Mouse (Mus musculus) forebrain, embryonic 14.5 days (tissue): Measurements from ENCODE around the gene Hrct1. TPM values are rescaled to one million over a fixed set of nuclear protein-coding genes. Genes with fewer than 3 reads are reported as not detected.
A peak's percentile ranks its signal among the peaks of the same experiment; 100 is the strongest.

Source experiments
- ATAC-seq: fragments of 200-750 bp; cut with Nextera tagmentation; 2 replicates; pipeline ENCODE4 v1.8.0; 2017; ENCODE audit warnings: mild to moderate bottlenecking, moderate library complexity
- DNase-seq: peaks from one replicate; pipeline ENCODE4 v3.0.0-alpha.2; 2015; ENCODE audit warnings: low spot score
- H3K27ac ChIP-seq: fragments of 300-500 bp; sonication (generic); 2 replicates; pipeline ENCODE4 v1.5.1; 2014; ENCODE audit warnings: low read depth, mild to moderate bottlenecking, control low read depth, low read length, moderate library complexity
- H3K27me3 ChIP-seq: fragments of 300-500 bp; sonication (generic); replicated peaks from 2 replicates; pipeline ENCODE4 v1.6.1; 2014; ENCODE audit warnings: low read length, control low read depth, mixed read lengths; ENCODE audit not compliant: control insufficient read depth, insufficient read depth
- H3K36me3 ChIP-seq: fragments of 300-500 bp; sonication (generic); 2 replicates; pipeline ENCODE4 v1.6.1; 2014; ENCODE audit warnings: low read length, control low read depth; ENCODE audit not compliant: control insufficient read depth, insufficient read depth
- H3K4me1 ChIP-seq: fragments of 300-500 bp; sonication (generic); 2 replicates; pipeline ENCODE4 v1.6.1; 2014; ENCODE audit warnings: antibody characterized with exemption, low read length, control low read depth; ENCODE audit not compliant: control insufficient read depth, insufficient read depth
- H3K4me2 ChIP-seq: fragments of 300-500 bp; sonication (generic); 2 replicates; pipeline ENCODE4 v1.6.1; 2014; ENCODE audit warnings: mild to moderate bottlenecking, control low read depth, low read length
- H3K4me3 ChIP-seq: fragments of 300-500 bp; sonication (generic); 2 replicates; pipeline ENCODE4 v1.5.1; 2014; ENCODE audit warnings: low read depth, low read length, control low read depth
- H3K9ac ChIP-seq: fragments of 300-500 bp; sonication (generic); 2 replicates; pipeline ENCODE4 v1.6.1; 2014; ENCODE audit warnings: mild to moderate bottlenecking, low read length, control low read depth, moderate library complexity
- H3K9me3 ChIP-seq: fragments of 300-500 bp; sonication (generic); replicated peaks from 2 replicates; pipeline ENCODE4 v1.6.1; 2016; ENCODE audit warnings: low read length, control low read depth, mixed read lengths; ENCODE audit not compliant: control insufficient read depth
- WGBS: fragments of 180-500 bp; shearing (Covaris S2); extraction: QIAGEN DNeasy Blood & Tissue Kit; methylation state at CpG from one replicate; pipeline ENCODE4 v1.1.7; 2014; 5-methylcytosine and 5-hydroxymethylcytosine counted together
- polyA plus RNA-seq: library from polyadenylated mRNA; unstranded; fragments of >200 nt; fragmentation: Nextera tagmentation; extraction: Ambion mirVana; gene quantifications from 2 replicates; pipeline ENCODE4 v1.2.1, GENCODE M21; 2014

Hrct1 gene
- polyA plus RNA-seq, 1 experiment from 2014 or later: 0.36 TPM

GRCm38 (mm10) chr4:43733186-43733585 is 6.2 kb downstream of the Hrct1 start:
- Histone ChIP-seq H3K27me3 (no peaks in the 10 kb centered on the region), H3K9me3 (no peaks in the 10 kb centered on the region), H3K9ac (no peak overlapping the region), H3K4me1 (no peaks in the 10 kb centered on the region), H3K4me3 (no peak overlapping the region), H3K27ac (no peak overlapping the region), H3K4me2 (no peak overlapping the region), H3K36me3 (no peaks in the 10 kb centered on the region)
- DNase-seq: no peak
- ATAC-seq: no peak
- WGBS: 87% methylated on average over 5 of the region's 5 CpGs

- Histone ChIP-seq H3K4me3 (no peak overlapping the region), H3K4me2 (no peak overlapping the region)
- 62% methylated on average over 6 of the region's 6 CpGs for WGBS
These were observed 10.2 kb downstream of the Hrct1 start for GRCm38 (mm10) chr4:43737144-43737543.

GRCm38 (mm10) chr4:43738989-43739674 is 12.1 kb downstream of the Hrct1 start:
- Histone ChIP-seq H3K9ac (no peak overlapping the region), H3K27ac (no peak overlapping the region), H3K27me3 (no peaks in the 10 kb centered on the region), H3K4me2 (no peak overlapping the region), H3K36me3 (no peaks in the 10 kb centered on the region), H3K4me1 (no peaks in the 10 kb centered on the region), H3K4me3 (no peak overlapping the region), H3K9me3 (no peaks in the 10 kb centered on the region)
- DNase-seq: no peak
- no peak for ATAC-seq
- 77% methylated on average over 8 of the region's 8 CpGs for WGBS

More at GRCm38 (mm10) chr4:43737144-43737543, 10.2 kb downstream of the Hrct1 start:
- Histone ChIP-seq H3K4me1 (no peaks in the 10 kb centered on the region), H3K9ac (no peak overlapping the region), H3K9me3 (no peaks in the 10 kb centered on the region), H3K27ac (no peak overlapping the region), H3K36me3 (no peaks in the 10 kb centered on the region), H3K27me3 (no peaks in the 10 kb centered on the region)
- ATAC-seq (no peak), DNase-seq (no peak)

- no peak overlapping the region for H3K9ac ChIP-seq
- H3K36me3 ChIP-seq: no peaks in the 10 kb centered on the region
- no peak for ATAC-seq
- no peak overlapping the region for H3K27ac ChIP-seq
- no peak for DNase-seq
- H3K4me3 ChIP-seq: no peak overlapping the region
- no peaks in the 10 kb centered on the region for H3K9me3 ChIP-seq
- H3K4me1 ChIP-seq: no peaks in the 10 kb centered on the region
- H3K4me2 ChIP-seq: no peak overlapping the region
- H3K27me3 ChIP-seq: no peaks in the 10 kb centered on the region
- 75% methylated on average over 5 of the region's 5 CpGs for WGBS
These were observed 14.5 kb downstream of the Hrct1 start for GRCm38 (mm10) chr4:43741526-43741925.

- H3K9ac ChIP-seq: no peak overlapping the region
- DNase-seq: no peak
- H3K27me3 ChIP-seq: no peaks in the 10 kb centered on the region
- H3K9me3 ChIP-seq: no peaks in the 10 kb centered on the region
- WGBS: 28% methylated on average over 4 of the region's 4 CpGs
- no peaks in the 10 kb centered on the region for H3K4me1 ChIP-seq
- H3K4me2 ChIP-seq: no peak overlapping the region
- no peak for ATAC-seq
- H3K36me3 ChIP-seq: no peaks in the 10 kb centered on the region
- H3K4me3 ChIP-seq: no peak overlapping the region
- no peak overlapping the region for H3K27ac ChIP-seq
These were observed 15.6 kb downstream of the Hrct1 start for GRCm38 (mm10) chr4:43742637-43743036.

GRCm38 (mm10) chr4:43743099-43743498 is 16.1 kb downstream of the Hrct1 start:
- 88% methylated on average over 1 of the region's 1 CpGs for WGBS
- no peak overlapping the region for H3K9ac ChIP-seq
- no peaks in the 10 kb centered on the region for H3K4me1 ChIP-seq
- DNase-seq: no peak
- ATAC-seq: no peak
- no peak overlapping the region for H3K4me3 ChIP-seq
- no peak overlapping the region for H3K27ac ChIP-seq
- no peaks in the 10 kb centered on the region for H3K36me3 ChIP-seq
- no peaks in the 10 kb centered on the region for H3K27me3 ChIP-seq
- no peak overlapping the region for H3K4me2 ChIP-seq
- no peaks in the 10 kb centered on the region for H3K9me3 ChIP-seq

- ATAC-seq (peak; percentile 48; the same call in 1 of the 2 replicates), DNase-seq (peak; percentile 82)
- Histone ChIP-seq H3K9ac (no peak overlapping the region), H3K4me2 (no peak overlapping the region), H3K27ac (no peak overlapping the region), H3K27me3 (no peaks in the 10 kb centered on the region), H3K4me1 (no peaks in the 10 kb centered on the region), H3K4me3 (no peak overlapping the region), H3K36me3 (no peaks in the 10 kb centered on the region), H3K9me3 (no peaks in the 10 kb centered on the region)
- WGBS: 15% methylated on average over 6 of the region's 6 CpGs
These were observed 18.2 kb downstream of the Hrct1 start for GRCm38 (mm10) chr4:43745187-43745586.

GRCm38 (mm10) chr4:43757213-43757612 is 30.2 kb downstream of the Hrct1 start:
- Histone ChIP-seq H3K9ac (no peak overlapping the region), H3K4me3 (no peak overlapping the region), H3K9me3 (no peaks in the 10 kb centered on the region), H3K36me3 (no peaks in the 10 kb centered on the region), H3K4me2 (no peak overlapping the region), H3K27me3 (no peaks in the 10 kb centered on the region), H3K27ac (no peak overlapping the region), H3K4me1 (no peaks in the 10 kb centered on the region)
- no peak for ATAC-seq
- DNase-seq: no peak
- 82% methylated on average over 6 of the region's 6 CpGs for WGBS

- ATAC-seq (no peak), DNase-seq (peak; percentile 11)
- no peaks in the 10 kb centered on the region for H3K36me3 ChIP-seq
- no peaks in the 10 kb centered on the region for H3K4me1 ChIP-seq
- no peaks in the 10 kb centered on the region for H3K27me3 ChIP-seq
- H3K9ac ChIP-seq: no peak overlapping the region
- H3K9me3 ChIP-seq: no peaks in the 10 kb centered on the region
- H3K4me3 ChIP-seq: no peak overlapping the region
- H3K4me2 ChIP-seq: no peak overlapping the region
- H3K27ac ChIP-seq: no peak overlapping the region
- 82% methylated on average over 21 of the region's 21 CpGs for WGBS
These were observed 32.8 kb downstream of the Hrct1 start for GRCm38 (mm10) chr4:43759571-43760418.
